Mouse (Mus musculus): ENCODE measurements around the gene Prl2c3.
"Not testable (repeated sequence)": the region's sequence is repeated elsewhere in the genome, so short reads cannot be mapped to it uniquely, and the experiment has no call there.

GRCm38 (mm10) chr13:12848254-12848653, 48.4 kb upstream of the Prl2c3 start:
- TF ChIP-seq CTCF (IDR thresholded peaks at IDR 0.05; ENCODE audit: borderline replicate concordance, control insufficient read depth, extremely low read depth, insufficient read depth, low read length, poor library complexity); POLR2A (IDR thresholded peaks at IDR 0.05; ENCODE audit: control insufficient read depth, extremely low read depth, insufficient read depth, low read length, poor library complexity): not testable (repeated sequence)
